Mouse (Mus musculus) neural tube, embryonic 12.5 days (tissue): ENCODE measurements around the gene Chd3. TPM values are rescaled to one million over a fixed set of nuclear protein-coding genes. Genes with fewer than 3 reads are reported as not detected.

ENCODE experiments used
- ATAC-seq: fragments of 200-750 bp; cut with Nextera tagmentation; 2 replicates; pipeline ENCODE4 v1.8.0; 2017; ENCODE audit warnings: low read depth, mild to moderate bottlenecking, moderate TSS enrichment, moderate library complexity; ENCODE audit not compliant: low FRiP score
- H3K27ac ChIP-seq: fragments of 300-500 bp; sonication (generic); 2 replicates; pipeline ENCODE4 v1.5.1; 2016
- H3K27me3 ChIP-seq: fragments of 300-500 bp; sonication (generic); replicated peaks from 2 replicates; pipeline ENCODE4 v1.6.1; 2016; ENCODE audit warnings: mild to moderate bottlenecking
- H3K36me3 ChIP-seq: fragments of 300-500 bp; sonication (generic); 2 replicates; pipeline ENCODE4 v1.6.1; 2016; ENCODE audit warnings: mild to moderate bottlenecking
- H3K4me1 ChIP-seq: fragments of 300-500 bp; sonication (generic); 2 replicates; pipeline ENCODE4 v1.6.1; 2016
- H3K4me2 ChIP-seq: fragments of 300-500 bp; sonication (generic); replicated peaks from 2 replicates; pipeline ENCODE4 v1.6.1; 2016; ENCODE audit warnings: mild to moderate bottlenecking
- H3K4me3 ChIP-seq: fragments of 300-500 bp; sonication (generic); 2 replicates; pipeline ENCODE4 v1.5.1; 2016
- H3K9ac ChIP-seq: fragments of 300-500 bp; sonication (generic); 2 replicates; pipeline ENCODE4 v1.6.1; 2016; ENCODE audit warnings: mild to moderate bottlenecking
- H3K9me3 ChIP-seq: fragments of 300-500 bp; sonication (generic); 2 replicates; pipeline ENCODE4 v1.6.1; 2016; ENCODE audit warnings: mild to moderate bottlenecking
- WGBS: fragments of 180-500 bp; shearing (Covaris S2); methylation state at CpG from one replicate; pipeline ENCODE4 v1.1.7; 2016; 5-methylcytosine and 5-hydroxymethylcytosine counted together
- polyA plus RNA-seq: library from polyadenylated mRNA; unstranded; fragments of >200 nt; fragmentation: Nextera tagmentation; extraction: Ambion mirVana; gene quantifications from 2 replicates; pipeline ENCODE4 v1.2.1, GENCODE M21; 2016

Chd3 gene
- 87.1 and 93.0 TPM in 2 replicates for polyA plus RNA-seq

DNA sequence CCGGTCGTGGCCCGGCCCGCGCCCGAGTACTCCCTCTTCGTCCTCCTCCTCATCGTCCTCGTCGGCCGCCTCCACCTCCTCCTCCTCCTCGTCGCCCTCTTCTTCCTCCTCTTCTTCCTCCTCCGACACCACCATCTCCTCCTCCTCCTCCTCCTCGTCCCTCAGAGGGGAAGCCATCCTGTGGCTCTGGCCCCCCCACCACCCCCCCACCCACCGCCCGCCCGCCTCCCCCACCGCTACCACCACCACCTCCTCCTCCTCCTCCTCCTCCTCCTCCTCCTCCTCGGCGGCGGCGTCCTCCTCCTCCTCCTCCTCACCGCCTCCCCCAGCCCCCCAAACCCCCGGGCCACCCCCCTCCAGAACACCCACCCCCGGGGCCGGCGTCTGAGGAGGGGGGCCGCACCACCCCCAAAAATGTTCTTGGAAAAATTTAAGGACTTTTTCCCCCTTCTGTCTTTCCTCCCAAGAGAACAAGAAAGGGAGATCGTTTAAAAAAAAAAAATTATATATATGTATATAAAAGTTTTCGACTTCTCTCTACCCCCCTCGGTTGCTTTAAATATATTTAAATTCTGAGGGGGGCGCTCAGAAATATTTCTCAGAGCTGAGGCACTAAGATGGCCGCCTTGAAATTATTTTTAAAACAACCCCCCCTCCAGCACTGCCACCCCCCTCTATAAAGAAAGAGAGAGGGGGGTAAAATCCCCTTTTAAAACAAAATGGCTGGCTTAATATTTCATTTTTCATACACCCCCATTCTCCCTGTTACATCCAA, at the start of gene Chd3:
TSS of gene Chd3 (minus strand) at position 192 of the 775 bp plus-strand sequence.
- 2% methylated on average over 25 of the region's 34 CpGs for WGBS
- peak within 1 kb of the TSS; percentile 99 for H3K27ac ChIP-seq
- ATAC-seq, result no peak
- no peaks in the 10 kb centered on the region for H3K27me3 ChIP-seq
- peak within 1 kb of the TSS; percentile 99 for H3K9ac ChIP-seq
- peak within 1 kb of the TSS; percentile 99 for H3K4me3 ChIP-seq
- H3K4me2 ChIP-seq, result peak within 1 kb of the TSS; percentile 90
- peaks cover 13% of the 10 kb centered on the region; the same call in 1 of the 2 replicates for H3K36me3 ChIP-seq
- H3K4me1 ChIP-seq, result peaks cover 53% of the 10 kb centered on the region
- H3K9me3 ChIP-seq, result no peaks in the 10 kb centered on the region

DNA sequence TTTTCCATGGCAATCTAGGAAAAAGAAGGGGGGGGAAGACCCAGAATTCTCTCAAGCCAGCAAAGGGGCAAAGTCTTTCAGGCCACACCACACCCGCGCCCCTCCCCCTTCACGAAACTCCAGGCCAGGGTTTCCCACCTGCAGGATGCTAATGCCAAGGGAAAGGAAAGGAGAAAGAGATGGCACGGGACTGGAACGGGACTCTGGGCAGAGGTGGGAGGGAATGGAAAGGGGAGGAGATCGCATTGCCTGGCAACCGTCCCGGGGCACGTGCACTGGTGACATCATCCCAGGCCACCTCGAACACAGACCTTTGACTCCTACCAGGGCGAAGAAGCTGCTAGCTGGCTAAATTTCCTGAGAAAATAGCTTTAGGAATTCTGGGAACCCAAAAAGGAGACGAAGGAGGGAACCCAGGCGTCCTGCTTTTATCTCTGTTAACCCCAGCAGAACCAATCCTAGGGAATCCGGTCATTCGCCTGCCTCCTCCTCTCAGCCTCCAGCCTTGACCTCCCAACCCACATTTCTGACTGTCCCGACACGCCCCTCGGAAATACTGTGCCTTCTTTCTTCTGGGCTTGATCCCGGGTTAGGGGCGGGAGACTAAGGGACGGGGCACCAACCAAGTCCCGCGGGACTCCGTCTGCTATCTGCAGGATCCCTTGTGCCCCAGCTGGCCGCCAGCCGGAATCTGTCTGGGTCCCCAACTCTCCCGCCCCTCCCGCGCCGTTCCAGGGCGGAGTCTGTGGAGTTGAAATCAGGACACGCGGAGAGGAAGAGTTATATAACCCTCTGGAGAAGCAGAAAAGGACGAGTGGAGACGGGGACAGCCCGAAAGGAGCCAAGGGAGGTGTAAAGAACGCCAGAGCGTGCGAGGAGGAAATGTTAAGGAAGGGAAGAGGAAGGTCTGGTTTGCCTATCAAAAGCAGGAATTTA, 48.5 kb upstream of the Chd3 start:
- WGBS, result under 1% methylated on average over 39 of the region's 39 CpGs

DNA sequence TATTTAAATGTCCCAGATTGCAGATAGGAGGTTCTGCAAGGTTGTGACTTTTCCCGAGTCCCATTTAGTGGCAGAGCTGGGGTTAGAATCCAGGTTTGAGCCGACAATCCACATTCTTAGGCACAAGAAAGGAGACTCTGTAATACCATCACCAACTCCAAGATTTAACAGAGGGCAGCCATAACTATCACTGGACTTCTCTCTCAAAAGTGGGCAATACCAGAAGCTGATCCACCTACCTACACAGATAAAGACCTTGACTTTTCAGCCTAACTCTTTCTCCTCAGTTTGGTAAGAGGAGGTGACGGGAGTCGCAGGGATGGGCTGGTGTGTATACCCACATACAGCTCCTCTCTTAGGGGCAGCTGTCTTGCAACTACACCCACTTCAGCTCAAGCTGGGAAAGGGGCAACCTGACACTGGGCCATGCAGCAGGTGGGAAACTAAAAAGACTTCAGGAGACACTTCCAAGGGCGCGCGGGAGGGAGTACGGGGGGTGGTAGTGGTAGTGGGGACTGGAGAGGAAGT, 47.8 kb upstream of the Chd3 start:
- peaks cover 84% of the 10 kb centered on the region for H3K4me1 ChIP-seq
- peaks cover 8% of the 10 kb centered on the region for H3K36me3 ChIP-seq
- H3K9me3 ChIP-seq, result no peaks in the 10 kb centered on the region
- peaks cover 18% of the 10 kb centered on the region for H3K27me3 ChIP-seq
- H3K4me3 ChIP-seq, result peak overlapping the region; percentile 48
- no peak for ATAC-seq
- H3K27ac ChIP-seq, result peak overlapping the region; percentile 95
- H3K4me2 ChIP-seq, result peak overlapping the region; percentile 98
- H3K9ac ChIP-seq, result peak overlapping the region; percentile 95; the same call in 1 of the 2 replicates
- WGBS, result 3% methylated on average over 8 of the region's 8 CpGs

More for the DNA sequence above, 48.5 kb upstream of the Chd3 start:
- Histone ChIP-seq H3K27ac (peak overlapping the region; percentile 95), H3K9me3 (no peaks in the 10 kb centered on the region), H3K4me3 (peak overlapping the region; percentile 48), H3K9ac (peak overlapping the region; percentile 66), H3K4me2 (peak overlapping the region; percentile 98), H3K27me3 (peaks cover 24% of the 10 kb centered on the region), H3K36me3 (peaks cover 4% of the 10 kb centered on the region), H3K4me1 (peaks cover 77% of the 10 kb centered on the region)
- ATAC-seq, result peak; percentile 38

DNA sequence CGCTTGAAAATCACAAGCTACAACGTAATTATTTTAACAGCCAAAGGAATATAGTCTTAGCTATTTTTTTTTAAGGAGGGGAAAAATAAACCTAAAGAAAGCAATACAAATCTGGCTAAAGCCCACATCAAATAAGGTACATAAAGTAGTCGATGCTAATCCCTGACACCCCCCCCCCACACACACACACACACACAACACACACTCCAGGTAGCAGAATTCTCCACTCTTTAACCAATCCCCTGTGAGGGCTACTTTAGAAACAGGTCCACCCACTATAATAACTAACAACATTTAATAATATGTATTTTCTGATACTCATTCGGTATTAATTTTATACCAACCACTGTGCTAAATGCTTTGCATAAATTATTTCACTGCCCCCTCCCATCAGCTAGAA, 47.3 kb upstream of the Chd3 start:
- Histone ChIP-seq H3K4me2 (peak overlapping the region; percentile 98), H3K4me3 (peak overlapping the region; percentile 76), H3K27ac (peak overlapping the region; percentile 95), H3K36me3 (peaks cover 8% of the 10 kb centered on the region), H3K27me3 (peaks cover 13% of the 10 kb centered on the region), H3K4me1 (peaks cover 86% of the 10 kb centered on the region), H3K9ac (peak overlapping the region; percentile 95), H3K9me3 (no peaks in the 10 kb centered on the region)
- no peak for ATAC-seq
- under 1% methylated on average over 4 of the region's 4 CpGs for WGBS

DNA sequence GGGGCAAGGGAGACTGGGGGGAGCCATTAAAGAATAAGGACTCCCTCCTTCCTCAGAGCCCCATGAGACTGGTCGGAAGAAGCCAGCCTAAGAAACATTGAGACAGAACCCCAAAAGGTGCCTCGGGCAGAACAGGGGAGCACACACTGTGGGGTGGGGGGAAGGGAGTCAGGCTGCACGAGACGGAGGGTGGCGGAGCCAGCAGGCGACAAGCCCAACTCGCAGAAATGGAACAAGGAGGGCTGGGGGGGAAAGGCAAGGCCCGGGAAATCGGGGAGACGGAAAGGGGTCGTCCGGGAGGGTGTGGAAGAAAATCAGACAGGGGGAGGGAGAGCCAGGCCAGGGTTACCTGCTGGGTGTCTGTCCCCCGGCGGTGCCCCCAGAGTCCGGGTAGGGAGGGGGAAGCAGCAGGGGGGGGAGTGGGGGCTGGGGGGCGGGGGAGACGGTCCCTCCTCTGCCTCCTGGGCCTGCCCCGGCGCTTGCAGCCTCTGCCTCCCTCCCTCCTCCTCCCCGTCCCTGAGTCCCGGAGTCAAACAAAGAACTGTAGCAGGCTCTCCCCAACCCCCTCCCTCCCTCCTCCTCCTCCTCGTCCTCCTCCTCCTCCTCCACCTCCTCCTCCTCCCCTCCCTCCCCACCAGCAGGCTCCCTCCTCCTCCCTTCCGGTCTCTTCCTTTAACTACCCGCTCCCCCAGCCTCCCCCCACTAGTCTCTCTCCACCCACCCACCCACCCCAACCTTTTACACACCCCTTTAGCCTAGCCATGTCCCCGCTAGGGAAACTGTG, 46.7 kb upstream of the Chd3 start:
- Histone ChIP-seq H3K4me1 (peaks cover 83% of the 10 kb centered on the region), H3K36me3 (peaks cover 8% of the 10 kb centered on the region), H3K4me2 (peak overlapping the region; percentile 98), H3K9ac (peak overlapping the region; percentile 95), H3K27me3 (peaks cover 7% of the 10 kb centered on the region), H3K9me3 (no peaks in the 10 kb centered on the region), H3K27ac (peak overlapping the region; percentile 95), H3K4me3 (peak overlapping the region; percentile 76)
- 2% methylated on average over 18 of the region's 25 CpGs for WGBS
- no peak for ATAC-seq

DNA sequence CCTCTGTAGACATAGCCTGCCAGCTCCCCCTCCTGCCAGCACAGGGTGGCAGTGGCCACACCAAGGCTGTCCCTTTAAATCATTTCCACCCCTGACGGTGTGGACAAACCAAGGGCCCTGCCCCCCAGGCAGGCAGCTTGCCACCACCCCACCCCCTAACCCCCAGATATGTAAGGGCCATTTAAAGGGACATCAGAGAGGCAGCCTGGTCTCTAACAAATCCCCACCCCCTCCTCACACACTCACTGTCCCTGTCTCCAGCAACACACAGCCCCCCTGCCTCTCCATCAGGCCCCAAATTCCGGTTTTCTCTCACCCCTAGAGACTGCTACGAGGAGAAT, 46.1 kb upstream of the Chd3 start:
- Histone ChIP-seq H3K9me3 (no peaks in the 10 kb centered on the region), H3K36me3 (peaks cover 8% of the 10 kb centered on the region), H3K4me2 (peak overlapping the region; percentile 98), H3K27ac (peak overlapping the region; percentile 95), H3K4me3 (peak overlapping the region; percentile 76), H3K27me3 (peaks cover 1% of the 10 kb centered on the region; the same call in 1 of the 2 replicates), H3K9ac (peak overlapping the region; percentile 95), H3K4me1 (peaks cover 78% of the 10 kb centered on the region)
- peak; percentile 7 for ATAC-seq
- WGBS, result 0% methylated on average over 3 of the region's 3 CpGs

DNA sequence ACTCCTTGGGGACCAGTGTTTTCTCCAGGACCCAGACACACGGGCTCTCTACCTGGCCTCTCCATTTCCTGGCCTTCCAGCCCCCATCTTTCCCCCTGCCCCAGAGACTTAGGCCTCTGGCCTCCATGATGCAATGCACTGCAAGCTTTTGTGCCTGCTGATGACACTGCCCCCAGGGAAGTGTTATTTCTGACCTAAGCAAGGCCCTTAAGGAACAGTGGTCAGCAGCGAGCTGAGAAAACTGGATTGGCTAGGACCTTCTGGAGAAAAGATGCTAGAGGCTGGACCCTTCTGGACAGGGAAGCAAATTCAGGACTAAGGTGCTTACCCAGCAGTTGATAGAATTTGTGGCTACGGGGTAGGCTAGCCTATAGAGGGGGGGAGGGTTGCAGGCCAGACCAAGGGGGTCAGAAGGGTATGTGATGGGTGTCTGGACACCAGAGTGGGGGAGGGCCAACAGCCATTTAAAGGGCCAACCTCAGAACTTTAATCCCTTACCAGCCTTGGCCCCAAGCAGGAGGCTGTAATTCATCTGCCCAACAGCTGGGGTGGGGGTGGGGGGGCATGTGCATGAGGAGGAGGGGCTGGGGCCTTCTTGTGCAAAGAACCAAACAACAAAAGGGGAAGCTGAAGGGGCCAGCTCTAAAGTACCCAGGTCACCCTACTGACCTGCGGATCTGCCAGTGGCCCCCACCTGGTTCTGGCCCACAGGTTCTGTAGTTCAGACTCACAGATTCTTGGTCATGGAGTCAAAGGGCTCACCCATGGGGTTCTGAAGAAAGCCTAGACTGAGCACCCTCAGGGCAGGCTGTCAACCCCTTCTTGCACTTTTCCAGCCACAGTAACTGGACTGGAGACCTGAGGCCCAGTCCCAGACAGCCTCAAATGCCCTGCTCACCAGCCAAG, 45.5 kb upstream of the Chd3 start:
- peak overlapping the region; percentile 76 for H3K4me3 ChIP-seq
- no peaks in the 10 kb centered on the region for H3K9me3 ChIP-seq
- ATAC-seq, result no peak
- 11% methylated on average over 4 of the region's 4 CpGs for WGBS
- peak overlapping the region; percentile 95 for H3K9ac ChIP-seq
- peaks cover 8% of the 10 kb centered on the region for H3K36me3 ChIP-seq
- H3K27me3 ChIP-seq, result no peaks in the 10 kb centered on the region
- H3K4me1 ChIP-seq, result peaks cover 71% of the 10 kb centered on the region
- peak overlapping the region; percentile 95 for H3K27ac ChIP-seq
- peak overlapping the region; percentile 98 for H3K4me2 ChIP-seq

DNA sequence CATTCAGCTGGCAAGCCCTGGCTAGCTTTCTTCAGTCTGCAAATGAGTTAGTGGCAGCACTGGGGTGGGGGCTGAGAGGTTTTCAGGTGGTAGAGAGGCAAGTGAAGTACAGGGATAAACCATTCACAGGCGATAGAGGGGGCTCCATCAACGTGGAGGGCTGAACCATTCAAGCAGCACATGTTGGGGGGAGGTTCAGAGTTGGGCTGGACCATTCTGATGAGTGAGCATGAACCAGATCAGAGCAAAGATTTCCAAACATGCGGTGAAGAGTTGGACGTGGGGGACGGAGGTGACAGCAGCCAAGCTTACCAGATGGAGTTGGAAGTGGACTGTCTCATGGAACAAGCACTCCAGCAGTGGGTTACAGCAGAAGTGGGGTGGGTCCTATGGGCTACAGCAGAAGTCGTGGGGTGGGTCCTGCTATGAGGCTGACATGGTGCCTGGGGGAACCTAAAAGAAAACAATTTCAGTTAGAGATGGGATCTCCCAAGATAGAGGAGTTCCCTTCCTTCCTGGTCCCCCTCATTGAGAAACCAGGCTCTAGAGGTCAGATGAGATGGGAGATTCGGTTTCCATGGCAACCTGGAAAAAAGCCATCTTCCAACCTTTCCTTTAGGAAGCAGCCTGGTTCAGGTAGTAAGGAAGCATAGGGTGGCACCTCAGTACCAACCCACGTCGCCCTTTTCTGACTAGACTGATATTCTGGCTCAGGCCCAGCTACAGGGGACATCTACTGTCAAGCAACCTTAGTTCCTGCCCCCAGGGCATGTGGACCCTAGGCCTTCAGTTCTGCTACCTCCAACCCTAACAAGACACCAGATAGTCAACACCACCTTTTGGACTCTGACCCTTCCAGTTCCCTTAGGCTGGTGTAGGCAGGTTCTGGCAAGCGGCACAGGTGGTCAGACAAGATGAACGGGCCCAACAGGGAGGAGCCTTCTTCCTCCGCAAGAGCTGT, 44.3 kb upstream of the Chd3 start, which contains the start of gene Kdm6b:
TSS of gene Kdm6b (minus strand) at position 455 of the 961 bp plus-strand sequence.
- H3K4me2 ChIP-seq, result peak within 1 kb of the TSS; percentile 98
- no peak for ATAC-seq
- H3K4me1 ChIP-seq, result peaks cover 70% of the 10 kb centered on the region
- H3K4me3 ChIP-seq, result peak within 1 kb of the TSS; percentile 76
- 44% methylated on average over 12 of the region's 12 CpGs for WGBS
- peaks cover 8% of the 10 kb centered on the region for H3K36me3 ChIP-seq
- peak within 1 kb of the TSS; percentile 95 for H3K9ac ChIP-seq
- no peaks in the 10 kb centered on the region for H3K27me3 ChIP-seq
- H3K27ac ChIP-seq, result peak within 1 kb of the TSS; percentile 95
- H3K9me3 ChIP-seq, result no peaks in the 10 kb centered on the region

DNA sequence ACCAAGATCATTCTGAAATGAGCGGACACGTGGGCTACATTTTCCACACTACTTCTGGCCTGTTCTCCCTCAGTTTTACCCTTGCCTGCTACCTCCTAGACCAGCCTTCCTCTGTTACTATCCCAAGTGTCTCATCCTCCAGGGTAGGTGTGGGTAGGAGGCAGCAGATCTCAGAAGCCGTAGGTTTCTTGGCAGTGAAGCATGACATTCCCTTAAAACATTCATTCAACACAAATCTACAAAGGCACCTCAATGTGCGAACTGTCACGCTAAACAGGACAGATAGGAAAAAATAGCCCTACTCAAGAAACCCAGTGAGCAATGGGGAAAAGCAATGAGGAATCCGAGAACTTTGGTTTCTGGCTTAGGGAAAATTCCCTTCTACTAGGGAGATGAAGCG, 43.3 kb upstream of the Chd3 start:
- Histone ChIP-seq H3K27ac (peak overlapping the region; percentile 88; the same call in 1 of the 2 replicates), H3K9ac (peak overlapping the region; percentile 91), H3K36me3 (peaks cover 14% of the 10 kb centered on the region), H3K27me3 (no peaks in the 10 kb centered on the region), H3K4me3 (peak overlapping the region; percentile 76), H3K4me2 (peak overlapping the region; percentile 98), H3K4me1 (peaks cover 70% of the 10 kb centered on the region), H3K9me3 (no peaks in the 10 kb centered on the region)
- 62% methylated on average over 7 of the region's 7 CpGs for WGBS
- no peak for ATAC-seq
